Mouse (Mus musculus): Measurements from ENCODE around the gene Cryab. TPM values are rescaled to one million over a fixed set of nuclear protein-coding genes. Genes with fewer than 3 reads are reported as not detected.
A peak's percentile ranks its signal among the peaks of the same experiment; 100 is the strongest.

Cryab gene
- polyA plus RNA-seq, 1 experiment = 10.5 TPM

DNA sequence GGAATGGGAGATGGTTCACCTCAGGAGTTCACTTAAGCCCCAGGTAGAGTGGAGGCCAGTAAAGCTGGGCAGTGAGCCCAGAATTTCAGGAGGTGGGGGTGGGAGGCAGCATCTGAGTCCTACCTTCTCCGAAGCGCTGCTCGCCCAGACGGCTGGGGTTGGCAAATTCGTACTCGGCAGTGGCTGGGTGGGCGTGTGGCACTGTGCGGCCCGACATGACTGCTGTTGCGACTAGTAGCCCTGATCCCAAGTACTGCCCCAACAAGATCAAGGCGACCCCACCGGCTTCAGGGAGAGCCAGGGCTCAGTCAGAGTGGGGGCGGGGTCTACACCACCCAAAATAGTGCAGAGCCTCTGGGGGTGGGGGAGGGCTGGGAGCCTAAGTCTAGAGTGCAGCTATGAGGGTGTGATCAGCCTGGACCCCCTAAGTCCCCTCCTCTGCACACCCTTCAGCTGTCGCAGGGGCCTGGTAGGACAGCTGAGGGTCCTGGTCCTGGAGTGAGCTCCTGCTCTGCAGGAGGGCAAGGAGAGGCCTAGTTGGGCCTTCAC lies 1.0 kb downstream of the Cryab start, which contains the start of gene Hspb2:
TSS of gene Hspb2 (minus strand) at position 301 of the 549 bp plus-strand sequence.
- TF ChIP-seq POLR2A (IDR thresholded peaks at IDR 0.05; ENCODE audit: borderline replicate concordance, control insufficient read depth, low read depth, low read length) (no peak), CTCF (IDR thresholded peaks at IDR 0.05; ENCODE audit: control insufficient read depth, insufficient read depth, low read length) (no peak)
- no peaks in the 10 kb centered on the region for H3K4me1 ChIP-seq (ENCODE audit: control insufficient read depth, insufficient read depth, low read length)
- no peak within 1 kb of the TSS for H3K27ac ChIP-seq (ENCODE audit: control insufficient read depth, insufficient read depth, low read depth, low read length, poor library complexity)
- 83% methylated on average over 14 of the region's 14 CpGs for WGBS
- no peak within 1 kb of the TSS for H3K4me3 ChIP-seq (replicated peaks; ENCODE audit: control insufficient read depth, low read depth, low read length)

DNA sequence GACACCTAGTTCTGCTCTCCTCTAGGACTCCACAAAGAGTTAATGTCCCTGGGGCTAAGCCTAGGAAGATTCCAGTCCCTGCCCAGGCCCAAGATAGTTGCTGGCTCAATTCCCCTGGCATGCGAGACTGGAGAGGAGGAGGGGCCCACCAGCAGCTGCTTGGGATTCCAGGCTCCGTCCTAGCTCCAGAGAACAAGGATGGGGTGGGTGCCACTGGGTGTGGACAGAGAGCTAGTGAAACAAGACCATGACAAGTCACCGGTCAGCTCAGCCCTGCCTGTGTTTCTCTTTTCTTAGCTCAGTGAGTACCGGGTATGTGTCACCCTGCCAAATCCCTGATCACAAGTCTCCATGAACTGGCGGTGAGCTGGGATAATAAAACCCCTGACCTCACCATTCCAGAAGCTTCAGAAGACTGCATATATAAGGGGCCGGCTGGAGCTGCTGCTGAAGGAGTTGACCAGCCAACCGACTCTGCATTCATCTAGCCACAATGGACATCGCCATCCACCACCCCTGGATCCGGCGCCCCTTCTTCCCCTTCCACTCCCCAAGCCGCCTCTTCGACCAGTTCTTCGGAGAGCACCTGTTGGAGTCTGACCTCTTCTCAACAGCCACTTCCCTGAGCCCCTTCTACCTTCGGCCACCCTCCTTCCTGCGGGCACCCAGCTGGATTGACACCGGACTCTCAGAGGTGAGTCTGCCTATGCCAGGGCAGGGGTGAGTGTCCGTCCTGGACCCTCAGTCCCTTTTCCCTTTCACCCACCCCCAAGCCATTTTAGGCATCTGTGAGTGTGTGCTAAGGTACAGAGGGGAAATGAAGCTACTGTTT lies 1.9 kb downstream of the Cryab start:
- WGBS = 78% methylated on average over 17 of the region's 17 CpGs
- Histone ChIP-seq H3K4me1 (ENCODE audit: control insufficient read depth, insufficient read depth, low read length) (no peaks in the 10 kb centered on the region), H3K4me3 (replicated peaks; ENCODE audit: control insufficient read depth, low read depth, low read length) (no peak overlapping the region), H3K27ac (ENCODE audit: control insufficient read depth, insufficient read depth, low read depth, low read length, poor library complexity) (no peak overlapping the region)
- TF ChIP-seq POLR2A (IDR thresholded peaks at IDR 0.05; ENCODE audit: borderline replicate concordance, control insufficient read depth, low read depth, low read length) (no peak), CTCF (IDR thresholded peaks at IDR 0.05; ENCODE audit: control insufficient read depth, insufficient read depth, low read length) (no peak)

DNA sequence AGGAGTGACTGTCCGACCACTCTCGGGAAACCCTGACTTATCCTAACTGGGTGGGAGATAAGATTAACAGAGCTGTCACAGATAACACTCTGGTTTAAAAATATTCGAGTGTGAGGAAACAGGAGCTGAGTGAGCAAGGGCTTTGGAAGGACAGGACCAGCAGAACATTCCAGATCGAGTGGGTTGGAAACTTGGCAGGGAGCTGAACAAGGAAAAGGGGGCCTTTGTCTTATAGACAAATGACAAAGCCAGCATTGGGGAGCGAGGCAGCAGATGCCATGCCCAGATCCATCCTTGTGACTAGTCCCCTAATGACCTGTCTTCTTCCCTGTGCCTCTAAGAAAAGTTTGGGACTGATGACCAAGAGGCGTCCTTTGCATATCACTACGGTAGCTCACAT lies 2.8 kb downstream of the Cryab start:
- no peaks in the 10 kb centered on the region for H3K4me1 ChIP-seq (ENCODE audit: control insufficient read depth, insufficient read depth, low read length)
- TF ChIP-seq CTCF (IDR thresholded peaks at IDR 0.05; ENCODE audit: control insufficient read depth, insufficient read depth, low read length) (no peak), POLR2A (IDR thresholded peaks at IDR 0.05; ENCODE audit: borderline replicate concordance, control insufficient read depth, low read depth, low read length) (no peak)
- no peak overlapping the region for H3K27ac ChIP-seq (ENCODE audit: control insufficient read depth, insufficient read depth, low read depth, low read length, poor library complexity)
- H3K4me3 ChIP-seq (replicated peaks; ENCODE audit: control insufficient read depth, low read depth, low read length) = no peak overlapping the region
- WGBS = 61% methylated on average over 7 of the region's 7 CpGs

DNA sequence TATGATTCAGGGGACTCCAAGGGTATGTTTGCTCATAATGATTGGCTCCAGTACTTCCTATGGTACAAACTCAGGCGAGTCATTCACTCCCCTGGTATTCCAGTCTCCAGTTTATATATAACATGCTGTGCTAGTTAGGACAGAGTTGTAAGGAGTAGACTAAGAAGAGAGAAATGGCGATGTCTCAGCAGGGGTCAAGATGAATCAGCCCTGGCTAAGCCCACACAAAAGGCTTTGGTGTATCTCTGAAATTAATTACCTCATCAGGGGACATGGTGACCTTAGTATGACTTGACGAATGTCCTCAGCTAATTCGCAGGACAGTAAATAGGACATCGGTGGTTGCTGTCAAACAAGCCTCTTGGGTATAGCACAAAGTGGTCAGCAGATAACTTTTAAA lies 5.6 kb downstream of the Cryab start:
- H3K4me1 ChIP-seq (ENCODE audit: control insufficient read depth, insufficient read depth, low read length) = no peaks in the 10 kb centered on the region; the same call in 1 of the 2 replicates
- 71% methylated on average over 5 of the region's 5 CpGs for WGBS
- TF ChIP-seq CTCF (IDR thresholded peaks at IDR 0.05; ENCODE audit: control insufficient read depth, insufficient read depth, low read length) = no peak
- no peak for TF ChIP-seq POLR2A (IDR thresholded peaks at IDR 0.05; ENCODE audit: borderline replicate concordance, control insufficient read depth, low read depth, low read length)
- H3K27ac ChIP-seq (ENCODE audit: control insufficient read depth, insufficient read depth, low read depth, low read length, poor library complexity) = no peak overlapping the region
- no peak overlapping the region for H3K4me3 ChIP-seq (replicated peaks; ENCODE audit: control insufficient read depth, low read depth, low read length)

DNA sequence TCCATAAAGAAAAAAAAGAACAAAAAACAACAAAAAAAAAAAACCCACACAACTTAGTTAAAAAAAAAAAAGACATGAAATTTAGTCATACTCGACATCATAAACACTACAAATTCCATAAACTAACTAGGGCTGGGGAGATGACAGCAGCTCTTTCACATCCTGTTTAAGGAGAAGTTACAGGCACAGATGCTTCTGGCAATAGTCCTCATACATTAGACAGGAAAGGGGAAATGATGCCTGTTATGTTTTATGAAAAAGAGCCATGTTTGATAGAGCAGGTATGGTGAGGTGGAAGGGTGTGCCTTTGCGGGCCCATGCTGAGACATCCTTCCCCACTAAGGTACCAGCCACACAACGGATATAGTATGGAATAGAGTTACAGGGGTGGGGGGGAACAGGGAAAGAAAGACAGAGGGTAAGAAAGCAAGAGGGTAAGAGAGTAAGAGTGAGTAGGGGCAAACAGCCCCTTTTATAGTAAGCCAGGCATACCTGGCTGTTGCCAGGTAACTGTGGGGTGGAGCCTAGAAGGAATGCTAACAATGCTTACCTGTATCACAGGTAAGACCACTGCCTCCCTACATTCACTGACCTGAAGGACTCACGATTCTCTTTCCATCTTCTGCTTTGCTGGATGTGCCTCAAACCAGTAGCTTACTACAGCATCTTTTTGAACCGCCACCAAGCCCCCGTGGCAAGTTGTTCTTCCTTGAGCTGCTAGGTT lies 10.6 kb downstream of the Cryab start:
- Histone ChIP-seq H3K4me1 (ENCODE audit: control insufficient read depth, insufficient read depth, low read length) (no peaks in the 10 kb centered on the region; the same call in 1 of the 2 replicates), H3K4me3 (replicated peaks; ENCODE audit: control insufficient read depth, low read depth, low read length) (no peak overlapping the region), H3K27ac (ENCODE audit: control insufficient read depth, insufficient read depth, low read depth, low read length, poor library complexity) (no peak overlapping the region)
- no peak for TF ChIP-seq CTCF (IDR thresholded peaks at IDR 0.05; ENCODE audit: control insufficient read depth, insufficient read depth, low read length)
- no peak for TF ChIP-seq POLR2A (IDR thresholded peaks at IDR 0.05; ENCODE audit: borderline replicate concordance, control insufficient read depth, low read depth, low read length)
- WGBS = 70% methylated on average over 6 of the region's 6 CpGs

DNA sequence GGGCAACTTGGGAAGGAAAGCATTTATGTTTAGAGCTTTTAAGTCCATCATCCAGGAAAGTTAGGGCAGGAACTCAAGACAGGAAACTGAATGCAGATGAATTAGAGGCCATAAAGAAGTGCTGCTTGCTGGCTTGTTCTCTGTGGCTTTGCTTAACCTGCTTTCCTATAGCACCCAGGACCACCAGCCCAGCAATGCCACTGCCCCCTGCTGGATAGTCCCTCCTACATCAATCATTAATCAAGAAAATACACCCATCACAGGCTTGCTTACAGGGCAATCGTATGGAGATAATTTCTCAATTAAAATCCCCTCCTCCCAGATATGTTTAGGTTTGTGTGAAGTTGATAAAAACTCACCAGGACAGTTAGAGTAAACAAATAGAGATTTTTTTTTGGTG lies 12.2 kb downstream of the Cryab start:
- Histone ChIP-seq H3K4me1 (ENCODE audit: control insufficient read depth, insufficient read depth, low read length) (peaks cover 2% of the 10 kb centered on the region; the same call in 1 of the 2 replicates), H3K27ac (ENCODE audit: control insufficient read depth, insufficient read depth, low read depth, low read length, poor library complexity) (no peak overlapping the region), H3K4me3 (replicated peaks; ENCODE audit: control insufficient read depth, low read depth, low read length) (no peak overlapping the region)
- no peak for TF ChIP-seq POLR2A (IDR thresholded peaks at IDR 0.05; ENCODE audit: borderline replicate concordance, control insufficient read depth, low read depth, low read length)
- TF ChIP-seq CTCF (IDR thresholded peaks at IDR 0.05; ENCODE audit: control insufficient read depth, insufficient read depth, low read length) = peak; percentile 40; the same call in 1 of the 2 replicates
- 71% methylated on average over 1 of the region's 1 CpGs for WGBS

DNA sequence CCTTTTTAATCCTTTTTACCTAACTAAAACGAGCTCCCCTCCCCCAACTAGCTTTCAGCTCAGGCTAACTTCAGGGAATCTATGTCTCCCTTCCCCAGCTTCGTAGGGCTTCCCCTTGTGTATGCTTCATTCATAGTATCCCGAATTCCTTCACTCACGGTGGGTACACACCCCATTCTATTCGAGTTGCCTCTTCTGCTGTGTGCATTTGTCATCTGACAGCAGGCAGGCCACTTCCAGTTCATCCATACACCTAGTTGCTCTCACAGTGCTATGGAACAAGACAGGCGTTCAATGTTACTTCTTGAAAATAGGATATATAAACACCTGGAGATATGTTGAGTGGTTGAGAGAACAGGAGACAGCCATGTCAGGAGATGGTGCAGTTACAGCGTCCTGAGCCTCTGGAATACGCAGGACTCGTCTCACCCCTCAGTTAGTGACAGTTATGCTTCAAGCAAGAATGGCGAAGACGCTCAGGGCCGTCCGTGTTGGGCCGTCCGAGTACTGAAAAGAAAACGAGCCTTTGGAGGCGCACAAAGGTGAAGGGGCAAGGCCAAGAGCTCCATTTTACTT lies 16.5 kb downstream of the Cryab start:
- Histone ChIP-seq H3K27ac (ENCODE audit: control insufficient read depth, insufficient read depth, low read depth, low read length, poor library complexity) (peak overlapping the region; percentile 93), H3K4me1 (ENCODE audit: control insufficient read depth, insufficient read depth, low read length) (peaks cover 2% of the 10 kb centered on the region; the same call in 1 of the 2 replicates), H3K4me3 (replicated peaks; ENCODE audit: control insufficient read depth, low read depth, low read length) (peak overlapping the region; percentile 94)
- TF ChIP-seq CTCF (IDR thresholded peaks at IDR 0.05; ENCODE audit: control insufficient read depth, insufficient read depth, low read length) (no peak), POLR2A (IDR thresholded peaks at IDR 0.05; ENCODE audit: borderline replicate concordance, control insufficient read depth, low read depth, low read length) (no peak)
- WGBS = 2% methylated on average over 17 of the region's 17 CpGs

Data from bone marrow, adult 2 months (tissue).